Mouse (Mus musculus): ENCODE results near the gene Trmt112.
"Not testable (repeated sequence)": the region's sequence is repeated elsewhere in the genome, so short reads cannot be mapped to it uniquely, and the experiment has no call there.

Trmt112 gene

GRCm38 (mm10) chr19:6909021-6909420 lies 477 bp upstream of the Trmt112 start:
- no peak for DNase-seq (ENCODE audit: low spot score in 2 of 2)

- DNase-seq (ENCODE audit: low spot score in 2 of 2): not testable (repeated sequence)
These were observed 808 bp downstream of the Trmt112 start for GRCm38 (mm10) chr19:6910306-6910705.

- DNase-seq (ENCODE audit: low spot score in 2 of 2): no peak
These were observed 1.9 kb downstream of the Trmt112 start for GRCm38 (mm10) chr19:6911101-6912074.

- DNase-seq (ENCODE audit: low spot score in 2 of 2): no peak
These were observed 2.9 kb downstream of the Trmt112 start for GRCm38 (mm10) chr19:6912205-6912970.

GRCm38 (mm10) chr19:6913036-6913435 lies 3.5 kb downstream of the Trmt112 start:
- DNase-seq (ENCODE audit: low spot score in 2 of 2): no peak

DNA sequence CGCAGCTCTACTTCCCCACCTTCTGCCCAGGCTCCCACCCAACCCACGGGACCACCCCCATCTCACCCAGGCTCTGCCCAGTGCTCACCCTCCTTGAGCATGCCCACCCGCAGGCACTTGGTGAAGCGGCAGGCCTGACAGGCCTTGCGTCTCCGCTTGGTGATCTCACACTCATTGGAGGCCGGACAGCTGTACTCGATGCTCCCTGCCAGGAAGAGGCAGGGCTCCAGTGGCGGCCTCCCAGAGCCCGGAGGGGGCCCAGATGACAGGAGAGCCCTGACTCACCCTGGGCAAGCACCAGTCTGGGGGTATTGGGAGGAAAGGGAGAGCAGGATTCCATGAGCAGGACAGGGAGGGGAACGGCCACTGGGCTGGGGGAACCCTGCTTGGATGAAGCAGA lies 4.5 kb downstream of the Trmt112 start:
- no peak for DNase-seq (ENCODE audit: low spot score in 2 of 2)

GRCm38 (mm10) chr19:6914540-6914939 lies 5.0 kb downstream of the Trmt112 start:
- DNase-seq (ENCODE audit: low spot score in 2 of 2): no peak

DNA sequence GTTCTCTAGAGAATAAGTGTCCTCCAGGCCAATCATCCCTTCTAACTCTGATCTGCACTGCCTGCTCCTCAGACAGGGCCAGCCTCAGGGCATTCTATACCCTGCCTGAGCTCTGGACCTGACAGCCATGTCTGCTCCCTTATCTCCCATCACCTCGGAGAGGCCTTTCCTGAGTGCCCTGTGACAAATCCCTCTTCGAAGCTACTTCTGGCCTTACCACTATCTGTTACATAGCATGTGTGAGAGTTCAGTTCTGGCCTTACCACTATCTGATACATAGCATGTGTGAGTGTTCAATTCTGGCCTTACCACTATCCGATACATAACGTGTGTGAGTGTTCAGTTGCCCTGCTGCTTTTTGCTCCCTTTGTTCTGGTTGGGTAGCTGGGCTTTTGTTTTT lies 5.8 kb downstream of the Trmt112 start:
- no peak for DNase-seq (ENCODE audit: low spot score in 2 of 2)

DNA sequence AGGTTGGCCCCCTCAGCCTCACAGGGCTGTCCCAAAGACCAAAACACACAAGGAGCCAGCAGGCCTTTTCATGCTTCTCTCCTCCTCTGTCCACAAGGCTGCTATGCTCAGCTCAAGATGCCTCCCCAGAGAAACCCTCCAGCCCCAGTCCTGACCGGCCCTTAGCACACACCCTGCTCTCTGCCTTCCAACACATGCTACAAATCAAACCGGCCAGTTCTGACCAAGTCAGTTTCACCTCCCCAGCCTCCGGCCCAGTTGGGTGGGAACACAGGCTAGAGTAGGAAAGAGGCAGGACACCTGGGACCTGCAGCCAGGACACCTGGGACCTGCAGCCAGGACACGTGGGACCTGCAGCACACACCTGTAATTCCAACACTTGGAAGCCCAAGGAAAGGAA lies 7.0 kb downstream of the Trmt112 start:
- DNase-seq (ENCODE audit: low spot score in 2 of 2): no peak

DNA sequence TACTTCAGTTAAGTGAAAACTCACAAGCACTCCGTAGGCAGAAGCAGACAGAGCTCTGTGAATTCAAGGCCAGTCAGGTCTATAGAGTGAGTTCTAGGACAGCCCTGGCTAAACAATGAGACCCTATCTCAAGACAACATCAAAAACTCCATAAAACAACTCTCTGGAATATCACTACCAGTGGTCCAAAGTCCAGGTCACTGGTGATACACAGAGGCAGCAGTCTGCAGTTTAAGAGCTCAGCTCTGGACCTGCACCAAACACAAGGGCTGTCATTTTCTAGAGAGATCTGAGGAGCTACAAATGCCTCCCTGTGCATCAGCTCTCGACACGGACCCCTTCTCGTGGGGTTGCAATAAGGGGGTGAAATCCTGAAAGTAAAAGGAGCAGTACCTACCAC lies 8.8 kb downstream of the Trmt112 start:
- DNase-seq (ENCODE audit: low spot score in 2 of 2): no peak

DNA sequence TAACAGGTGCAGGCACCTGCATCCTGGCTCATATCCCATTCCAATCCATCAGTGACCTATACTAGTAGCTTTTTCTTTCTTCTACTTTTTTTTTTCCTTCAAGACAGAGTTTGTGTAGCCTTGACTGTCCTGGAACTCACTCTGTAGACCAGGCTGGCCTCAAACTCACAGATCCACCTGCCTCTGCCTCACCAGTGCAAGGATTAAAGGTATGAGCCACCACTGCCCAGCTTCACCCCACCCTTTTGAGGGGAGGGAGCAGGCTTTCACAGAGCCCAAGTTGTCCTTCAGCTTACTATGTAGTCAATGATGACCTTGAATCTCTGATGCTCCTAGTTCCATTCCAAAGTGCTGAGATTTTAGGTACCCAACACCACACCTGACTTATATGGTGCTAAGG lies 9.9 kb downstream of the Trmt112 start:
- DNase-seq (ENCODE audit: low spot score in 2 of 2): no peak

- DNase-seq (ENCODE audit: low spot score in 2 of 2): no peak
These were observed 10.6 kb downstream of the Trmt112 start for GRCm38 (mm10) chr19:6919876-6920740.

GRCm38 (mm10) chr19:6920741-6921636 lies 11.5 kb downstream of the Trmt112 start:
- DNase-seq (ENCODE audit: low spot score in 2 of 2): no peak

- peak; percentile 100 for DNase-seq (ENCODE audit: low spot score in 2 of 2)
These were observed 12.4 kb downstream of the Trmt112 start, which contains the start of gene Esrra for GRCm38 (mm10) chr19:6921647-6922567. Gene Esrra (minus strand): TSS chr19:6921813.

DNA sequence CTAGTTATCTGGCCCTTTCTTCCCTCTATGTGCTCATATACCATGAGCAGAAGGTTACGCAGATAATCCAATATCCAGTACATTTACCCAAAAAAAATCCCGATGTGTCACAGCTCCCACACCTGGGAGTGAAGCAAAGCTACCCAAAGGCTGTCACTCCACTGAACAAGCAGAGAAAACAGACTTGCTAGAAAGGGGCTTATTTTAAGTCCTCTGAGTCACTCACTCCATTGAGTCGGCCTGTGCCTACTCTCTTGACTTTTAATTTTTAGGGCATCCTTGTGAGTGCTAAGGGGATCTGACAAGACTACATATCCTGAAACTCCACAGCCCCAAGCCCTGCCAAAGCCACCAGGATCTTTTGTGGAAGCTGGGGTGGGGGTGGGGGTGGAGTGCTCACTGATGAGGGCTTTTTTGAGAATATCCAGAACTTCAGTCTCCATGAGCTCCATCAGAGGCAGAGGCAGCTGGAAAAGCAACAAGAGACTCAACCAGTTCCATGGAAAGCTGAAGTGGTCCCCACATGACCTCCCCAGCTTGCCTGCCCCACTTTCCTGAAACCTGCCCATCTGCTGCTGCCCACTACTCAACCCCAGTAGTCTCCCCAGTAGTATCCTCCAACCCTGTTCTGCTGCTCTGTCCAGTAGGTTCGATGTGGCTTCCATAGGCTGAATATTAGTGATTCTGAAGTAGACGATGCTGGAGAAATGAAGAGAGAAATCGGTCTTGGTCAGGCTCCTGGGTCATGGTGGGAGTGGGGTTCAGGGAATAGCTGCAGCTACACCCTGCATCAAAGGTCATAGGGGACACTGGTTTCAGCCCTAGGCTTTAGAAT lies 13.6 kb downstream of the Trmt112 start:
- DNase-seq (ENCODE audit: low spot score in 2 of 2): no peak

DNA sequence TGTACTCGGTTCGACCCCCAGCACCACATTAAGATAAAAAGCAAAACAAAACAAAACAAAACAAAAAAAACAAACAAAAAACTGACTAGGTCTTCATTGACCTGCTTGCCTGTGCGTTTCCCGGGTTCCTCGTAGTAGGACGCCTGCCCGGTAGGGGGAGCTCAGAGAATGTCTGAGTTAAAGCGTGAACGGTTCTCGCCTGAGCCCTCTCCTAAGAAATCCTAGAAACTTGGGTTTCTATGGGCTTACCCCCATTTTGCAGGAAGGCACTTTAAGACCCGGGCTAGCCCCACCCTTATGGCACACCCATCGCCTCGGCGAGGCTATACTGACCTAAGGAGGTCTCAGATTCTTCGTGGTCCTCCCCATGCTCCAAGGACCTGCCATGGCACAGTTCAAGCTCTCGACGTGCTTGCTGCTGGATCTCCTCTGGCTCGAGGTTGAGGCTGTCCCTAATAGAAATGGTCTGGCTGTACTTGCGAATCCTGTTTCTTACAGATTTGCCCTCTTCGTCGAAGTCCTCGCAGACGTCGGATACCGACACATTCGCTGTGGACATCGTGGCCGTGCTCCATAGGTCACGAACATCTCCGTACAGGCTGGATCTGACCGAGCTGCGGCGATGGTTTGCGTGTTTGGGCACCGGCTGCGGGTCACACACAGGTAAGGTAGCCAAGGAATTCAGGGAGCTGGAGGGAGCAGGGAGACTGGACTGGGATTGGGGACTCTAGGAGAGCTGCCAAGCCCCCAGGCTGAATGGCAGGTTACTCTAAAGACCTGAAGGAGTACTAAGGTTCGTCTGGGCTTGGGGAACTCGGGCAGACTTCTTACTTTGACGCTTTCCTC lies 15.2 kb downstream of the Trmt112 start:
- peak; percentile 72 to 89 for DNase-seq (ENCODE audit: low spot score in 2 of 2)

DNA sequence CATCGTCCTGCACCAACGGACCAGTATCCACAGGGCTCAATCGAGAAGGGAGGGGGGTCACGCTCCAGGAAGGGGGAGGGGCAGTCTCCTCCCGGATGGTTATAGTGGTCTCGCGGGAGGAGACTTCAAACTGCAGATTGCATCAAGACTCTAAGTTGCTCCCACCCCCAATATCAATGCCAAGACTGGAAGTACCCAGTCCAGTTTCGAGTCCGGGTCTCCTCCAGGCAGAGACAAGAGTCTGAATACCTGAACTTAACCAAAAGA lies 15.7 kb downstream of the Trmt112 start, which contains the start of gene Catsperz:
TSS of gene Catsperz (minus strand) at position 74 of the 267 bp plus-strand sequence.
- DNase-seq (ENCODE audit: low spot score in 2 of 2): no peak
